Mouse (Mus musculus): ENCODE data around the gene 1700029F12Rik. TPM values are rescaled to one million over a fixed set of nuclear protein-coding genes. Genes with fewer than 3 reads are reported as not detected.
A peak's percentile ranks its signal among the peaks of the same experiment; 100 is the strongest.

Gene 1700029F12Rik
- total RNA-seq, 2 experiments from 2014 or later, result not detected

DNA sequence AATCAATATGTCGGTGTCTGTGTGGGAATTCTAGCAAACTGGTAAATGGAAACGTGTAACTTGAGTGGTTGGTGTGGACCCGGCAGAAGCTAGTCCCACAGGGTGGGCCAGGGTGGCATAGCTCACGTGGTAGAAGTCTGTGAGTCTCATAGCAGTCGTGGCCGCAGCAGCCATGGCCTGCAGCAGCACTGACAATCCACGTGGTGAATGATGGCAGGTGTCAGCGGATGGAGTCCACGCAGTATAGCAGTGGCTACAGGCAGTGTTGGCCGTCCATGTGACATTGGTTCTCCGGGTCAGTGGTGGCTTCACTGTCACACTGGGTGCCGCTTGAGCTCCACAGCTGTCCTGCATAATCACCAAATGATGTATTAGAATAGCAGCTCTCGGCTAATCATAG is 4.1 kb downstream of the 1700029F12Rik start:
- no peak for ATAC-seq (replicated peaks; ENCODE audit: poor library complexity)

GRCm38 (mm10) chr13:97021906-97022305 is 12.3 kb downstream of the 1700029F12Rik start:
- ATAC-seq (replicated peaks; ENCODE audit: poor library complexity), result no peak

GRCm38 (mm10) chr13:97020122-97020521 is 14.0 kb downstream of the 1700029F12Rik start:
- ATAC-seq (replicated peaks; ENCODE audit: poor library complexity), result no peak

DNA sequence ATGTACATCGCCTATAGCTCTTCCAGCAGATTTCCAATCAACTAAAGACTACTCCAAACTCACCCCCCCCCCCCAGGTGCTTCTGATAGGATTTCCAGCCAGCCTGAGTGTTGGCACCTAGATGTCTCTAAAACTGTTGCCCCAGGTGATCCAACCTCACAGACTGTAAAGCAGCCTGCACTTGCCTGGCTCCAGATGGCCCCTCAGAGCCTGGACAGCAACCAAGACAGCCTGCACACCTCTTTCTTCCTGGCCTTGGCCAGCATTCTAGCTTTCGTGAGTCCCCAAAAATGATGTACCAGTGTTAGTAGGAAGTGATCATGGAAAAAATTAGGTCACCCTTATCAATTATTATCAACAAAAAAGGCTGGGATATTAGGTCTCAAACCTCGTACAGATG is 16.5 kb downstream of the 1700029F12Rik start:
- ATAC-seq (replicated peaks; ENCODE audit: poor library complexity), result no peak

DNA sequence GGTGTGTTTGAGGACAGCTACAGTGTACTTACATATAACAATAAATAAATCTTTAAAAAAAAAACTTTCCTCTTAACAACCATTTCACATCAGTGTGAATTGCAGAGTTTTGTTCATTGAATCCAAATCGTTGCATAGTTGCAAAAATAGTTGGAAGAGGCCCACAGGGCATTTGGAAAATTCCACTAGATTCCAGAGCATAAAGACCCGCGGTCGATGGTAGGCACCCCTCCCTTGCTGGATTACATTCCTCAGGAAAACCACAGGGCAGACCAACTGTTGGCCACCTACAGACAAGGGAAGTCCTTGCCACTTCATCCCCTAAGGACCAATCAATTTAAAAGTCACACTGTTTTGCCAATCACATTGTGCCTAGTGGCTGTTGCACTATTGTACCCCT is 19.8 kb downstream of the 1700029F12Rik start:
- no peak for ATAC-seq (replicated peaks; ENCODE audit: poor library complexity)

DNA sequence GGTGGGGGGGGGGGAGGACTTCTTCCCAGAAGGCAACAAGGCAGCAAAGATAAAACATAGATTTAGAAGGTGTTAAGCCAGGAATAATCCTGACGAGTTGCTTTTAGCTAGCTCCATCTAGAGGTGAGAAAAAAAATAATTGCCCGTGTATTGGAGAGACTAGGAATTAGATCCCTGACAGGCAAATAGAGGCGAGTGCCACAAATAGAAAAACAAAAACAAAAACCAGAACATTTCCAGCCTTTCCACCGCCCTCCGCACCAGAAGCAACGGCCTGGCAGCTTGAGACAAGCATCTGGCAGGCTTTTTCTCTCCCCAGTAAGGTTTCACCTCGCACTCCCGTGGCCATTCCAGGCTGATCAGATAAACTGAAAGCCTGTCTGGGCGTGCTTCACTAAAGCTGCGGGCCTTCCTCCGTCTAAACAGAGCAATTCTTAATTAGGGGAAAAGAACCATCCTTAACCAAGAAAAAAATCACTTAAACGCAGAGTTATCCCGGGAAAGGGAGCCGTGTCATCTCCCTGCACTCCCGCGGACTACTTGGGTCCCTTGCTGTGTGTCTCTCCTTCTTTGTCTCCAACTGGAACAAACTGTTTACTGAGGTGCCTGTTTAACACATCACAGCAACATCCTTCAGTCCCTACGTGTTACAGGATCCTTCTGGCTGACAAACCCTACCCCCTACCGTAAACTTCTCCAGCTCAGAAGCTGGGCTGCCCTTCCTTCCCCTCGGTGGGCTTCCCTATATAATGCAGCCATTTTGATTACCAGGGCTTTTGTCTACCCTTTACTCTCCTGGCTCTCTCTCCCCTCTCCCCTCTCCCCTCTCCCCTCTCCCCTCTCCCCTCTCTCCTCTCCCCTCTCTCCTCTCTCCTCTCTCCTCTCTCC is 25.7 kb downstream of the 1700029F12Rik start:
- ATAC-seq (replicated peaks; ENCODE audit: poor library complexity), result peak; percentile 38

DNA sequence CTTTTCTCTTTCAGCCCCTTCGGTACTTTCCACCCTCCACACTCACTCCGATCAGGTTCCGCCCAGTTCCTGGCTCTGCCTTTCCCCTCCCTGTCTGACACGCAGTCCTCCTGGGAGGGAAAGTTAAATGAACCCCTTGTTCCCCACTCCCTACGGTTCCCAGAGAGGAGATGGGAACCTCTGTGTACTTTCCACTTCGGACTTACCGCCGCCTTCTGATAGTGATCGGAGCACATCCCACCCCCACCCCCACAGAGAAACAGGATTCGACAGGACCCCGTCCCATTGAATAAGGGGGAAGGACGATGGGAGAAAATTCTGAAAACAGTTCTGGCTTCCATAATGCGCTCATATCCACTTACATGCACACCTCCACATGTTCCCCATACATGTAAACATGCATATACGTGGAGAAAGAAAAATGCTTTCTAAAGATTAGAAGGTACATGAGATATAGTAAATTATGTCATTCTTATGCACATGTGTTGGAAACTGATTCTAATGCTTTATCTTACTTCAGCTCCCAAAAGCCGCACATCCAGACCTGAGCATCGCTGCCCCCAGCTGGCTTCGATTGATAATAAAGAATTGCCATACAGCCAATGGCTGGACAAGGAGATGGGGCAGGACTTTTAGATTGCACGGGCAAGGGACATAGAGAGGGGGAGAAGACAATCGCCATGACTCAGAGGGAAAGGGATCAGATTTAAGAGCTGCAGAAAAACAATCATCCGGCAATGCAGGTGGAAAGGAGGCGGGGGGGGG is 26.5 kb downstream of the 1700029F12Rik start:
- peak; percentile 83 for ATAC-seq (replicated peaks; ENCODE audit: poor library complexity)

- no peak for ATAC-seq (replicated peaks; ENCODE audit: poor library complexity)
Measured at GRCm38 (mm10) chr13:97006784-97007183, 27.4 kb downstream of the 1700029F12Rik start.

- ATAC-seq (replicated peaks; ENCODE audit: poor library complexity), result peak; percentile 37; the same call in 1 of the 2 replicates
Measured at GRCm38 (mm10) chr13:96997080-96997479, 37.1 kb downstream of the 1700029F12Rik start.

DNA sequence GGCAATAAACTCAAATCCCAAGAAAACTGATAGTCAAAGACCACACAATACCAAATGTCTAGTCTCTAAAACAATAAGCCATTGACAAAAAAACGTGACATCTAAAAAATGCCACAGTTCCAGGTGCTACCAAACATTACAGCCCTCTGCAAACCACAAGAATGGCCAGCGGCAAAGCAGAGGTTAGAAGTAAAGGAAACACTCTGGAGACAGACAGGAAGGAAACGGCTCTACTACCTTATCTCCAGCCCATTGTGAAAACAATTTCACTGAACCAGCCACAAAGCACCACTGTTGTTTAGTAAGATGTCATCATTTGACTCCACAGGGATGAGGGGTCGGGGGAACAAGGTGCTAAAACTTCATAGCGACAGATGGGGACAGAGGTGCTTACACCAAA is 38.9 kb downstream of the 1700029F12Rik start:
- ATAC-seq (replicated peaks; ENCODE audit: poor library complexity), result peak; percentile 78

DNA sequence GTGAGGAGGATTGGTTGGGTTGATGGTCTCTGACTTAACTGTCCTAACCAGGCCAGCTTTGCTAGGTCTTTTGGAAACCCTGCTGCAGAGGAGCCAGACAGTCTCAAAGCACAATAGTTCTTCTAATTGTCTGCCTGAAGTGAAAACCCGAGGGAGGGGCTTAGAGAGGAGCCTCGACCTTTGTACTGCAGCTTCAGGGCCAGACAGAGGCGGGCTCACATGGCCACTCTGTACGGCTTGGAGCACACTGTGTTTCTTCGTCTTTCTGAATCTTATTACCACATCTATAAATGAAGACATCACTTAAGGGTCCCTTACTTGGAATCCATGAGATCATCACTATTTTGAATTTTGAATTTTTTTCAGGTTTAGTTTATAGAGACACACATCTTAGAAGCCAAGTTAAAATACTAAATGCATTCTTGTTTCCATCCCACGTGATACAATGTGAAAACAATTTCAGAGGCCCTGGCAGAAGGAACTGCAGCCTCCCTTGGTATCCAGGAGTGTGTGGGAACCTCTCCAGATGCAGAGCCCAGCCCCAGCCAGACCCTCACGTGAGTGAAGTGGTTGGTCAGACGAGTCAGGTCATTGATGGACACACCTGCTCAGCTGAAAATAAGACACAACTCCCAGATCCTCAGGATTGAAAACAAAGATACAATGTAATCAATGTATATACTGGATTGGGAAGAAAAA is 40.7 kb downstream of the 1700029F12Rik start:
- ATAC-seq (replicated peaks; ENCODE audit: poor library complexity), result no peak

- peak; percentile 47 for ATAC-seq (replicated peaks; ENCODE audit: poor library complexity)
Measured at GRCm38 (mm10) chr13:96990561-96991265, 43.4 kb downstream of the 1700029F12Rik start.

DNA sequence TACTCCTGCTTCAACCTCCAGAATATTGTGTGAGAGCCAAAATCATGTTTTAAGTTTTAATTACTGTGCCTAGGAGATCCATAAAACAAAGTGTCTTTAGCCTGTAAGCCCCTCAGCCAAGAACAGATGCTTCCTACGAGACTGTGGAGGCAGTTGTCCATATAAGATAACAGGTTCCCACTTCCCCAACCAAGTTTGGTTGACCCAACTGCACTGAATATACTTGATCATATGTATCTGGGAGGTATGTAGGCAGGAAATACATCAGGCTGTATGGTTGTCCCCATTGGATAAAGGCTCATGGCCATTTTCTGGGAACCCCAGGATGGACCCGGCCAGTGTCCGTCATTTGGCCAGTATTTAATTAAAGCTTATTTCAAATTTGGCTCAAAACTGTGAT is 44.1 kb downstream of the 1700029F12Rik start:
- ATAC-seq (replicated peaks; ENCODE audit: poor library complexity), result peak; percentile 61

GRCm38 (mm10) chr13:96989129-96989528 is 45.0 kb downstream of the 1700029F12Rik start:
- ATAC-seq (replicated peaks; ENCODE audit: poor library complexity), result no peak

DNA sequence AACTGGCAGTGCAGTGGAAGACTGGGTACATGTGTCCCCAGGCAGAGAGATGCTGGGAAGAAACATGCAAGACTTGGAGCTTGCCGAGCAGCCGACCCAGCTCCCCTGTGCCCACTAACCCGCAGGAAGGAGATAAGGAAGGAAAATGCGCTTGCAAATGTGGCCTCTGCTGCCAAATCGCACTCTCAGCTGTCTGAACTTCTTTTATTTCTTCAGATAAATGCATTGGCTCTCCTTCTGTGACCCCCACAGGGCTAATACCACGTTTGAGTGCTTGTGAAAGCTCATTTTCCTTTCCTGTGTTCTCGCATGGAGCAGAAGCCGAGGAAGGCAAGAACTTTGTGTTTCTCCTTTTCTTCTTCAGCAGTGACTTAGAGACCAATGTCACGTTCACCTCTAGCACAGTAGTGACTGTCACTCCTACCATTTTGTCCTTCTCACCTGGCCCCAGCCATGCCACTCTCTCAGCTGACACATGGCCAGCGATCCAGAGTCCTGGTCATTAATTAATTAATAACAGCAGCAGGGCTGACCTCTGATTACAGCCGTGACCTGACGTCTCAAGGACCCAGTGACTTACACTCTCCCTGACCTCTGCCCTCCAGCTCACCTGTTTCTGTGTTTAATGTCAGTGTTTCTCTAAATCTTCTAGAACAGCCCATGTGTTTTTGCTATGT is 48.4 kb downstream of the 1700029F12Rik start:
- peak; percentile 33 for ATAC-seq (replicated peaks; ENCODE audit: poor library complexity)

DNA sequence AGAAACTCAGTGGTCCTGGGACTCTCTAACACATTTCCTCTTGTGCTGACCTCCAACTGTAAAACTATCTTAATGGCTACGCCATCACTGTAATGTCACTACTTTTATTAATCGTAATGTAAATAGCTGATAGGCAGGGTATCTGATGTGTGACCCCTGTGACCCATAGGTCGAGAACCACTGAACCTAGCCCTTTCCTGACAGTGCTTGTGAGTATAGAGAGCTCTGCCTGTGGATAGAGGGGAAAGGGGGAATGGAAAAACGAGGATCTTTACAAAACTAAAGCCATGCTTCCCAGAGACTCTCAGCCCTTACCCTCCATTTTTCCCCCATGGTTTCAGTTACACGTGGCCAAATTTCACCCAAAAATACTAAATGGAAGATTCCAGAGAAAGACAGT is 49.5 kb downstream of the 1700029F12Rik start:
- no peak for ATAC-seq (replicated peaks; ENCODE audit: poor library complexity)

DNA sequence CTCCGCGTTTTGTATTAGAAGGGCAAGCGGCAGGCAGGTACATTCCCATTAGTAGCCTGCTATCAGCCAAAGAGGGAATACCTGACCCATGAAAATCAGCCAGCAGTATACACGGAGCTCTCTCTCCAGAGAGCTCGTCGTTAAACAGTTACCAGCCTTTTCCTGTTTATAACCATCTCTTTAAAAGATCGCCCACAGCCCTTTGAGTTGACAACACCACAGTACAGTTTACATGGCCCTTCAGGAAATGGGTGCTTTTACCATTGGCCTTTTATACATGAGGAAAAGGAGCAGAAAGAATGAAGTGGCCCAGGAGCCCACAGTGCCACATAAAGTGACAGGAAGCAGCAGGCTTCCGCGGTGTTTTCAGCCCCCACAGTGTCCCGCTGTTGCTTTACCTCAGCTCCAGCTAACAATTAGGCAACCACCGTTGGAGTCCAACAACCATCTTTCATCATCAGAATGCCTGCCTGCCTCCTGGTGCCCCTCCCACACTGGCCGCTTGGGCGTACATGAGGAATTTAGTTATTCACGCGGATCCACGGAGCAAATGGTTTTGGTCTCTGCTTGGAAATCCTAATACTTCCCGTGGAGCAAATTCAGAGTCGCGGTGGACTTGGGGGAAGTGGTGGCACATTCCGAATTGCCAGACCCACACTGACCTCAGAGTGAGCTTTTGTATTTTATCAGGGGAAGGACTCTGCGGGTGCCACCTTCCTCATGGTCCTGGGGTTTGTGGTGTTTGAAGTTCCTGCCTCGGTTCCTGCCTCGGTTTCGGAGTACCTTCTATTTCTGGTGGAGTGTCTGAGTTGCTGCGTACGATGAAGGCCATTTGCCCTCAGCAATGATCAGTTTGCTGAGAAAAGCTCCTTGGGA is 50.7 kb downstream of the 1700029F12Rik start:
- ATAC-seq (replicated peaks; ENCODE audit: poor library complexity), result peak; percentile 87

DNA sequence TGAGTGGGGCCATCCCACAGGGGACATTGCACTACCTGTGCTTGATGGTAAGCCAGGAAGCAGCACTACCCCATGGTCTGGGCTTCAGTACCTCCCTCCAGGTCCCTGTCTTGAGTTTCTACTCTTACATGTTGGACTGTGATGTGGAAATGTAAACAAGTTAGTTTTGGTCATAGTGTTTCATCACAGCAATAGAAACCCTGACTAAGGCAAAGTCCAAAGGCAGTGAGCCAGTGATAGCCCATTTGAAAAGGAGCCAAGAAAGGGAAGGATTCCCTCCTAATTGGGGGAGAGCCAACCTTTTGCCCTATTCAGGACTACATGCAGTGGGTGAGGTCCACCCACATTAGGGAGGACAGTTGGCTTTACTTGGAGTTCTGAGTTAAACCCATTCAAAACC is 53.6 kb downstream of the 1700029F12Rik start:
- no peak for ATAC-seq (replicated peaks; ENCODE audit: poor library complexity)

DNA sequence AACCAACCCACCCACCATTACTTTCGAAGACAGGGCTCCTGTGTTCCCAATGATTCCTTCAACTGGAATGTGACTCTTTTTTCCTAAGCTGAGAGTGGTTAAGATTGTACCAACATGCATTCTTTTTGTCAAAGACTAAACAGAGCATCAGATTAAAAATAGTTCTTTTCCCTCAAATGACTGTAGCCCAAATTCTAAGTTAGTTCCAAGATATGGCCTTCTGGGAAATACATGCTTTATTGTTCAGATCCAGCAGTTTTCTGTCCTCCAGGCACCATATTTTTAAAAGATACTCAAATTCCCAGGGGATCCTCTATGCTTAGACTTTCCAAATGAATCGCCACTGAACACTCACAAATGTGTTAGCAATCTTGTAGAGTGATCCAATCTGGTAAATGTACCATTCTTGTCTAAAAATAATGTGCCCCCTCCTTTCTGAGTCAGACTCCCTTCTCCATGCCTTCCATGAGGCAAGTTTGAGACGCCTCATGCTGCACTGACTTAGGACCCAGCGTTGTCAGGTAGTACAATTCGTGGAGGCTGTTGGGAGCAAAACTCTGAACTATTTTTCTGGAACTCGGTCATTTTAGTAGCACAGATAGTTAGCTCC is 57.1 kb downstream of the 1700029F12Rik start:
- ATAC-seq (replicated peaks; ENCODE audit: poor library complexity), result no peak

All from megakaryocyte progenitor cell, adult 5-6 weeks (primary cell).